Mouse (Mus musculus) urinary bladder, adult 2 months (tissue): ENCODE data around the gene Pglyrp2. TPM values are rescaled to one million over a fixed set of nuclear protein-coding genes. Genes with fewer than 3 reads are reported as not detected.

Experiments
- DNase-seq: peaks from one replicate; pipeline ENCODE4 v3.0.0; 2022; ENCODE audit warnings: low spot score
- polyA plus RNA-seq: library from polyadenylated mRNA; depleted of rRNA; stranded (reverse); fragments of >200 nt; gene quantifications from 2 replicates; pipeline ENCODE4 v1.2.3, GENCODE M21; 2012; rRNA removed

The Pglyrp2 gene
- polyA plus RNA-seq: 0.50 and 0.68 TPM in 2 replicates

- DNase-seq: no peak
These were observed at the start of gene Pglyrp2 for GRCm38 (mm10) chr17:32424034-32424433. TSS of gene Pglyrp2 (minus strand) at chr17:32424167.

- DNase-seq: no peak
These were observed 48.2 kb upstream of the Pglyrp2 start for GRCm38 (mm10) chr17:32472176-32472575.

GRCm38 (mm10) chr17:32470795-32471194 is 46.8 kb upstream of the Pglyrp2 start:
- no peak for DNase-seq

- no peak for DNase-seq
These were observed 44.5 kb upstream of the Pglyrp2 start for GRCm38 (mm10) chr17:32468494-32468893.

GRCm38 (mm10) chr17:32454997-32455396 is 31.0 kb upstream of the Pglyrp2 start:
- no peak for DNase-seq

GRCm38 (mm10) chr17:32454188-32454587 is 30.2 kb upstream of the Pglyrp2 start:
- DNase-seq: no peak

- DNase-seq: peak; percentile 37
These were observed 28.5 kb upstream of the Pglyrp2 start, which contains the start of gene Cyp4f39 for GRCm38 (mm10) chr17:32452482-32452881. TSS of gene Cyp4f39 (plus strand) at chr17:32452723.

- no peak for DNase-seq
These were observed 27.0 kb upstream of the Pglyrp2 start for GRCm38 (mm10) chr17:32450844-32451537.

GRCm38 (mm10) chr17:32449042-32449441 is 25.1 kb upstream of the Pglyrp2 start:
- DNase-seq: no peak

- DNase-seq: no peak
These were observed 23.2 kb upstream of the Pglyrp2 start for GRCm38 (mm10) chr17:32447195-32447594.

GRCm38 (mm10) chr17:32445016-32445415 is 21.0 kb upstream of the Pglyrp2 start:
- no peak for DNase-seq

GRCm38 (mm10) chr17:32443245-32443644 is 19.3 kb upstream of the Pglyrp2 start:
- DNase-seq: no peak

GRCm38 (mm10) chr17:32437106-32437505 is 13.1 kb upstream of the Pglyrp2 start:
- no peak for DNase-seq

- DNase-seq: no peak
These were observed 11.2 kb upstream of the Pglyrp2 start for GRCm38 (mm10) chr17:32435151-32435550.

- no peak for DNase-seq
These were observed 10.4 kb upstream of the Pglyrp2 start for GRCm38 (mm10) chr17:32434324-32434723.

- no peak for DNase-seq
These were observed 8.0 kb upstream of the Pglyrp2 start for GRCm38 (mm10) chr17:32431972-32432371.

- DNase-seq: no peak
These were observed 2.6 kb upstream of the Pglyrp2 start for GRCm38 (mm10) chr17:32426610-32427009.

GRCm38 (mm10) chr17:32420781-32421180 is 3.2 kb downstream of the Pglyrp2 start:
- DNase-seq: no peak

GRCm38 (mm10) chr17:32419989-32420388 is 4.0 kb downstream of the Pglyrp2 start:
- no peak for DNase-seq

- no peak for DNase-seq
These were observed 7.2 kb downstream of the Pglyrp2 start for GRCm38 (mm10) chr17:32416771-32417170.

- no peak for DNase-seq
These were observed 8.4 kb downstream of the Pglyrp2 start for GRCm38 (mm10) chr17:32415417-32416020.

GRCm38 (mm10) chr17:32411898-32412297 is 12.1 kb downstream of the Pglyrp2 start:
- DNase-seq: no peak

GRCm38 (mm10) chr17:32403417-32403816 is 20.6 kb downstream of the Pglyrp2 start, which contains the start of gene Rasal3:
TSS of gene Rasal3 (minus strand) at chr17:32403583.
- DNase-seq: no peak
